Mouse (Mus musculus): ENCODE measurements around the gene Nup93.

- TF ChIP-seq CTCF (IDR thresholded peaks at IDR 0.05; ENCODE audit: low read depth), result no peak
- TF ChIP-seq EP300 (IDR thresholded peaks at IDR 0.05; ENCODE audit: low read depth), result no peak
Observed at GRCm38 (mm10) chr8:94348425-94348824, 134.1 kb downstream of the Nup93 start.
